ENCODE assay signal across 7 mouse cellular contexts in genomic region chr9:48834541-48835411, GRCm38 (mm10). TPM values are rescaled to one million over a fixed set of nuclear protein-coding genes. Genes with fewer than 3 reads are reported as not detected.
DNase-seq lines count a peak whose midpoint lies in the region; ATAC-seq and TF ChIP-seq lines count a peak whose summit lies in the region.

No protein-coding gene starts in this region.

- peak overlapping the region; percentile 94 for H3K4me3 ChIP-seq in cortical plate, adult 2 months (ENCODE audit: insufficient read depth, low read length)
- H3K4me3 ChIP-seq in heart, embryonic 12.5 days: peak overlapping the region; percentile 64
- peak overlapping the region; percentile 64 for H3K4me3 ChIP-seq in kidney, embryonic 15.5 days (replicated peaks)

- 1% methylated on average over 65 of the region's 65 CpGs for WGBS in heart, embryonic 12.5 days
- under 1% methylated on average over 65 of the region's 65 CpGs for WGBS in kidney, embryonic 15.5 days

- peak; percentile 42 for DNase-seq in urinary bladder, postnatal 14 days (ENCODE audit: low spot score)
- DNase-seq in urinary bladder, adult 2 months (ENCODE audit: low spot score): no peak
- peak; percentile 43 for DNase-seq in lung, postnatal 14 days
- peak; percentile 57 for DNase-seq in right cerebral cortex, postnatal 4 days

- no peak for ATAC-seq in heart, embryonic 12.5 days (ENCODE audit: insufficient number of reproducible peaks, low FRiP score)
- no peak for ATAC-seq in kidney, embryonic 15.5 days (replicated peaks; ENCODE audit: low FRiP score)

- H3K9ac ChIP-seq in heart, embryonic 12.5 days: peak overlapping the region; percentile 50
- peak overlapping the region; percentile 33 for H3K9ac ChIP-seq in kidney, embryonic 15.5 days

- H3K27ac ChIP-seq in cortical plate, adult 2 months (ENCODE audit: insufficient read depth, low read length): peak overlapping the region; percentile 83
- H3K27ac ChIP-seq in heart, embryonic 12.5 days (ENCODE audit: poor library complexity, severe bottlenecking): no peak overlapping the region
- H3K27ac ChIP-seq in kidney, embryonic 15.5 days: no peak overlapping the region

- H3K27me3 ChIP-seq in heart, embryonic 12.5 days (replicated peaks): peaks cover 72% of the 10 kb centered on the region
- H3K27me3 ChIP-seq in kidney, embryonic 15.5 days: peaks cover 95% of the 10 kb centered on the region

- peak overlapping the region; percentile 98 for H3K4me2 ChIP-seq in heart, embryonic 12.5 days
- H3K4me2 ChIP-seq in kidney, embryonic 15.5 days: peak overlapping the region; percentile 98

- no peak for TF ChIP-seq POLR2A in cortical plate, adult 2 months (IDR thresholded peaks at IDR 0.05; ENCODE audit: extremely low read depth, insufficient read depth, low read length)

- peaks cover 3% of the 10 kb centered on the region; the same call in 1 of the 2 replicates for H3K4me1 ChIP-seq in cortical plate, adult 2 months (ENCODE audit: control insufficient read depth, insufficient read depth, low read length)
- H3K4me1 ChIP-seq in heart, embryonic 12.5 days (replicated peaks): peaks cover 23% of the 10 kb centered on the region
- H3K4me1 ChIP-seq in kidney, embryonic 15.5 days: peaks cover 33% of the 10 kb centered on the region

- TF ChIP-seq CTCF in cortical plate, adult 2 months (IDR thresholded peaks at IDR 0.05; ENCODE audit: extremely low read depth, insufficient read depth, low read length): no peak

- H3K36me3 ChIP-seq in heart, embryonic 12.5 days: no peaks in the 10 kb centered on the region
- H3K36me3 ChIP-seq in kidney, embryonic 15.5 days: no peaks in the 10 kb centered on the region

- no peaks in the 10 kb centered on the region for H3K9me3 ChIP-seq in heart, embryonic 12.5 days (replicated peaks)
- no peaks in the 10 kb centered on the region for H3K9me3 ChIP-seq in kidney, embryonic 15.5 days (replicated peaks)

RNA-seq across cellular contexts. Expression of gene Zbtb16, which starts 1.2 kb away (rescaled TPM):
- 7.4 and 21.3 TPM in 2 replicates for polyA plus RNA-seq in urinary bladder, adult 2 months (2012; rRNA removed)
- polyA plus RNA-seq in cortical plate, adult 2 months (2012; rRNA removed): 22.0 and 34.9 TPM in 2 replicates
- 0.85 and 1.00 TPM in 2 replicates for polyA plus RNA-seq in heart, embryonic 12.5 days (2016; fragmentation: Nextera tagmentation; extraction: Ambion mirVana)
- 1.2 and 2.1 TPM in 2 replicates for polyA plus RNA-seq in kidney, embryonic 15.5 days (2015; fragmentation: Nextera tagmentation; extraction: Ambion mirVana)
